Mouse (Mus musculus) limb, embryonic 14.5 days (tissue): ENCODE measurements at regions not wholly inside any gene's neighbourhood (a gene's known extent, or its start where the extent isn't known, plus 50 kb on each side); places are given as distances from the start of the nearest gene placed in this dataset.

Experiments
- ATAC-seq: fragments of 200-750 bp; cut with Nextera tagmentation; 2 replicates; pipeline ENCODE4 v1.8.0; 2017; ENCODE audit warnings: low read depth, moderate number of reproducible peaks, moderate TSS enrichment; ENCODE audit not compliant: low FRiP score
- DNase-seq: peaks from one replicate; pipeline ENCODE4 v3.0.0-alpha.2; 2015; ENCODE audit warnings: low spot score
- H3K27ac ChIP-seq: fragments of 300-500 bp; sonication (generic); replicated peaks from 2 replicates; pipeline ENCODE4 v1.5.1; 2014; ENCODE audit warnings: low read depth, mild to moderate bottlenecking, low read length, moderate library complexity, mixed read lengths
- H3K27me3 ChIP-seq: fragments of 300-500 bp; sonication (generic); 2 replicates; pipeline ENCODE4 v1.6.1; 2014; ENCODE audit warnings: low read length, mixed read lengths; ENCODE audit not compliant: control insufficient read depth, insufficient read depth
- H3K36me3 ChIP-seq: fragments of 300-500 bp; sonication (generic); 2 replicates; pipeline ENCODE4 v1.6.1; 2014; ENCODE audit warnings: mild to moderate bottlenecking, low read length, moderate library complexity, mixed read lengths; ENCODE audit not compliant: control insufficient read depth, insufficient read depth
- H3K4me1 ChIP-seq: fragments of 300-500 bp; sonication (generic); 2 replicates; pipeline ENCODE4 v1.6.1; 2014; ENCODE audit warnings: antibody characterized with exemption, low read length, mixed read lengths; ENCODE audit not compliant: control insufficient read depth, insufficient read depth
- H3K4me2 ChIP-seq: fragments of 300-500 bp; sonication (generic); replicated peaks from 2 replicates; pipeline ENCODE4 v1.6.1; 2014; ENCODE audit warnings: low read depth, mild to moderate bottlenecking, low read length, moderate library complexity; ENCODE audit not compliant: severe bottlenecking
- H3K4me3 ChIP-seq: fragments of 300-500 bp; sonication (generic); replicated peaks from 2 replicates; pipeline ENCODE4 v1.5.1; 2014; ENCODE audit warnings: low read length
- H3K9ac ChIP-seq: fragments of 300-500 bp; sonication (generic); 2 replicates; pipeline ENCODE4 v1.6.1; 2014; ENCODE audit warnings: mild to moderate bottlenecking, low read depth, low read length, moderate library complexity; ENCODE audit not compliant: severe bottlenecking
- H3K9me3 ChIP-seq: fragments of 300-500 bp; sonication (generic); 2 replicates; pipeline ENCODE4 v1.6.1; 2016; ENCODE audit warnings: low read length; ENCODE audit not compliant: control insufficient read depth
- POLR2A ChIP-seq: fragments of 200-500 bp; IDR thresholded peaks from 2 replicates; pipeline ENCODE4 v1.8.0; 2012; ENCODE audit warnings: inconsistent platforms, mild to moderate bottlenecking, moderate library complexity, borderline replicate concordance; ENCODE audit not compliant: insufficient read depth, insufficient read length; ENCODE audit errors: extremely low read depth
- WGBS: fragments of 180-500 bp; shearing (Covaris S2); extraction: QIAGEN DNeasy Blood & Tissue Kit; methylation state at CpG from one replicate; pipeline ENCODE4 v1.1.7; 2014; 5-methylcytosine and 5-hydroxymethylcytosine counted together

- Histone ChIP-seq H3K27me3 (no peaks in the 10 kb centered on the region), H3K9me3 (no peaks in the 10 kb centered on the region), H3K4me2 (no peak overlapping the region), H3K9ac (no peak overlapping the region), H3K27ac (no peak overlapping the region), H3K4me3 (no peak overlapping the region), H3K36me3 (no peaks in the 10 kb centered on the region), H3K4me1 (no peaks in the 10 kb centered on the region)
- 89% methylated on average over 9 of the region's 9 CpGs for WGBS
- no peak for TF ChIP-seq POLR2A
- no peak for ATAC-seq
- DNase-seq: no peak
Observed at GRCm38 (mm10) chr8:103502991-103503767, 598.2 kb upstream of the Cdh5 start.

DNA sequence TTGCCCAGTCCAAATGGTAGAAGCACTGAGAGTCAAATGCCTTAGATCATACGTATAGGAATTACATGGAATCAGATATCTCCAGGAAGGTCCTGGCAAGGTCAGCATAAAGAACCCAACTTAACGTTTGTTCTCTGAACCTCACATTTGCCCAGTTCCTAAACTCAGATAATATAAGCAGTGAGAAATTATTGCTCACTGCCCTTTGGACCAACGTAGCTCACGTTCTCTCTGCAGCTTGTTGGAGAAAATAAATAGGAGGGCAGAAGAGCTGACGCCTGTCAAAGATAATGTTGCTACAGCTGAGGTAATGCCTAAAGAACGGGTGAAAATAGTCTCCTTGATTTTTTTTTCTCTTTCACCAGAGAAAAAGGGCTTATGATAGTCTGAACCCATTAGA is 595.1 kb upstream of the Cdh5 start:
- 64% methylated on average over 6 of the region's 6 CpGs for WGBS
- DNase-seq: no peak
- Histone ChIP-seq H3K9me3 (no peaks in the 10 kb centered on the region), H3K27me3 (no peaks in the 10 kb centered on the region), H3K4me1 (no peaks in the 10 kb centered on the region), H3K9ac (no peak overlapping the region), H3K4me2 (no peak overlapping the region), H3K4me3 (no peak overlapping the region), H3K27ac (no peak overlapping the region), H3K36me3 (no peaks in the 10 kb centered on the region)
- no peak for ATAC-seq
- no peak for TF ChIP-seq POLR2A

- DNase-seq (no peak), ATAC-seq (no peak)
- H3K27ac ChIP-seq: no peak overlapping the region
- no peak for TF ChIP-seq POLR2A
- no peak overlapping the region for H3K9ac ChIP-seq
- H3K27me3 ChIP-seq: no peaks in the 10 kb centered on the region
- no peak overlapping the region for H3K4me2 ChIP-seq
- H3K4me1 ChIP-seq: no peaks in the 10 kb centered on the region
- H3K4me3 ChIP-seq: no peak overlapping the region
- no peaks in the 10 kb centered on the region for H3K36me3 ChIP-seq
- H3K9me3 ChIP-seq: no peaks in the 10 kb centered on the region
- 77% methylated on average over 5 of the region's 5 CpGs for WGBS
Observed at GRCm38 (mm10) chr8:103507068-103507467, 594.4 kb upstream of the Cdh5 start.

DNA sequence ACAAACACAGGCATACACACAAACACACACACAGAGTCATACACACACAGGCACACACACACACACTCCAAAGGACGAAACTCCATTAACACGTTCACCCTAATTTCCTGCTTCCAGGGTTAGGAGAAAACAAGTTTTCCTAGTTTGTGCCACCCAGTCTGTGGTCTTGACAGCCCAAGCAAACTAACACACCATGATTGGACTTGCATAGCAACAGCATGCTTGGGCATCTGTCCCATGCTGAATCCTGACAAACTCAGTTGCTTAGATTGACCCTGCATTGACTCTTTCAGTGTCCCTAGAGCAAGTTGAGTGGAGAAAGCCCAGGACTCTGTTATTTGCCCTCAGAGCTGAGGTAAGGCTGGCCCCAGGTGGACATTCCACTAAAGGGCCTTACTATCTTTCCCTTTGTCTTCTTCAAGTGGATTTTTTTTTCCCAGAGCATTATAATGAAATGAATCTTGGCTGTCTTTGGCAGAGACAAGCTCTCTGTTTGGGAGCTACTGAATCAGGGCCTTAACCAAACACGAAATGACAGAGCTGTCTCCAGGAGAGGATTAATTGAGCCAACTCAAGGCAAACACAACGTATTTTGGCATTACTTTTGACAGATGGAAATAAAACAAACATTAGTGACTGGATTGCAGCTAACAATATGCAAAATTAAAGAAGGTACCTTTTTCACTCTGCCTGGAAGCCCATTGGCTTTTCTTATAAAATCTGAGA is 581.1 kb upstream of the Cdh5 start:
- Histone ChIP-seq H3K27ac (no peak overlapping the region), H3K27me3 (no peaks in the 10 kb centered on the region), H3K4me1 (no peaks in the 10 kb centered on the region), H3K9ac (no peak overlapping the region), H3K36me3 (no peaks in the 10 kb centered on the region), H3K4me3 (no peak overlapping the region), H3K9me3 (no peaks in the 10 kb centered on the region), H3K4me2 (no peak overlapping the region)
- WGBS: 69% methylated on average over 4 of the region's 4 CpGs
- DNase-seq (no peak), ATAC-seq (no peak)
- TF ChIP-seq POLR2A: no peak

DNA sequence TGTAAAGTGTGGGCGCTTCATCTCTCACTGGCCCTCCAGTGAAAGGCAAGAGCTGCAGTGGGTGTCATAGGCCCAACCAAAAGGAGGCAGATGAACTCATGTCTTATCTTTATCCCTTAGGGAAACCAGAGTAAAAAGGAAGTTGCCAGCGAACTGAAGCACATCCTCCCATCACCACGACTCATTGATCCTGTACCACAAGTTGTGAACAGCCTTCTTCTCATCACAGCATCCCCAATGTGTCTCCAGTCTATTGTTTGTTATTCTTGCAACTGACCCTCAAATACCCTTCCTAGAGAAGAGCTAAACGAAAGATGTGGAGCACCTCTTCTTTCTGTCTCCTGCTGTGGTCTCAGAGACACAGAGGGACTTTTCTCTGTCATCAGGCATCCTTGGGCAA is 570.5 kb upstream of the Cdh5 start:
- H3K9ac ChIP-seq: no peak overlapping the region
- no peaks in the 10 kb centered on the region for H3K27me3 ChIP-seq
- H3K4me3 ChIP-seq: no peak overlapping the region
- H3K36me3 ChIP-seq: no peaks in the 10 kb centered on the region
- no peak for ATAC-seq
- H3K27ac ChIP-seq: no peak overlapping the region
- H3K9me3 ChIP-seq: no peaks in the 10 kb centered on the region
- DNase-seq: no peak
- no peak for TF ChIP-seq POLR2A
- H3K4me1 ChIP-seq: no peaks in the 10 kb centered on the region
- WGBS: 75% methylated on average over 4 of the region's 4 CpGs
- no peak overlapping the region for H3K4me2 ChIP-seq
